7 mouse cellular contexts compared by ENCODE assay signal in genomic region chr10:93611419-93612007, GRCm38 (mm10). TPM values are rescaled to one million over a fixed set of nuclear protein-coding genes. Genes with fewer than 3 reads are reported as not detected.
DNase-seq lines count a peak whose midpoint lies in the region; ATAC-seq and TF ChIP-seq lines count a peak whose summit lies in the region.

No protein-coding gene starts in this region.

- TF ChIP-seq POLR2A in brain, embryonic 14.5 days (IDR thresholded peaks at IDR 0.05; ENCODE audit: borderline replicate concordance, extremely low read depth, insufficient read depth, insufficient read length, poor library complexity, severe bottlenecking) = no peak
- no peak for TF ChIP-seq POLR2A in embryonic fibroblast, embryonic 13.5 days (IDR thresholded peaks at IDR 0.05; ENCODE audit: low read depth, low read length)

- H3K9me3 ChIP-seq in lung, embryonic 15.5 days = no peaks in the 10 kb centered on the region

- H3K27me3 ChIP-seq in lung, embryonic 15.5 days = no peaks in the 10 kb centered on the region
- no peaks in the 10 kb centered on the region for H3K27me3 ChIP-seq in splenic B cell, adult 2 months (ENCODE audit: control insufficient read depth, insufficient read depth, low read length, poor library complexity, severe bottlenecking)

- peak; percentile 86 for TF ChIP-seq CTCF in brain, embryonic 14.5 days (IDR thresholded peaks at IDR 0.05; ENCODE audit: borderline replicate concordance, extremely low read depth, insufficient read depth, insufficient read length)
- TF ChIP-seq CTCF in embryonic fibroblast, embryonic 13.5 days (IDR thresholded peaks at IDR 0.05; ENCODE audit: borderline replicate concordance, insufficient read depth, low read length) = peak; percentile 65; the same call in 1 of the 2 replicates

- H3K4me2 ChIP-seq in lung, embryonic 15.5 days = 0 out of 2 replicates have a peak overlapping the region, but pooled peaks have one; percentile 29

- DNase-seq in right cerebral cortex, postnatal 10 days (ENCODE audit: low spot score in 2 of 2) = peak; percentile 52 to 65
- no peak for DNase-seq in right cerebral cortex, postnatal 4 days
- DNase-seq in brain, embryonic 14.5 days (ENCODE audit: low read depth) = peak; percentile 78
- peak; percentile 67 for DNase-seq in splenic B cell, adult 2 months (ENCODE audit: low read depth, low spot score)

- no peak overlapping the region for H3K27ac ChIP-seq in embryonic fibroblast, embryonic 13.5 days (ENCODE audit: insufficient read depth, low read length)
- no peak overlapping the region for H3K27ac ChIP-seq in lung, embryonic 15.5 days

- ATAC-seq in inflammation-experienced regulatory T-cells, adult 6 months = peak; percentile 73
- ATAC-seq in lung, embryonic 15.5 days (ENCODE audit: borderline replicate concordance, extremely low read depth, low FRiP score, low TSS enrichment) = no peak

- H3K36me3 ChIP-seq in lung, embryonic 15.5 days = no peaks in the 10 kb centered on the region
- H3K36me3 ChIP-seq in splenic B cell, adult 2 months (ENCODE audit: control insufficient read depth, insufficient read depth, low read length, poor library complexity, severe bottlenecking) = no peaks in the 10 kb centered on the region

- H3K4me3 ChIP-seq in embryonic fibroblast, embryonic 13.5 days (ENCODE audit: insufficient read depth, low read length) = no peak overlapping the region
- H3K4me3 ChIP-seq in lung, embryonic 15.5 days = no peak overlapping the region

- H3K9ac ChIP-seq in lung, embryonic 15.5 days = no peak overlapping the region

- WGBS in lung, embryonic 15.5 days = 40% methylated on average over 18 of the region's 18 CpGs

- H3K4me1 ChIP-seq in embryonic fibroblast, embryonic 13.5 days (ENCODE audit: control insufficient read depth, insufficient read depth, low read length) = no peaks in the 10 kb centered on the region; the same call in 1 of the 2 replicates
- no peaks in the 10 kb centered on the region for H3K4me1 ChIP-seq in lung, embryonic 15.5 days

RNA-seq across cellular contexts. Expression of gene Snrpf, which starts 22.0 kb away (rescaled TPM):
- 98.9 and 145 TPM in 2 replicates for polyA plus RNA-seq in brain, embryonic 14.5 days (2012; rRNA removed)
- polyA plus RNA-seq in embryonic fibroblast, embryonic 13.5 days (2011; ENCODE audit: insufficient read length, low read depth, missing spikeins) = 34.3 and 37.7 TPM in 2 replicates
- 10 to 100 TPM; 55.6 to 90.0 (median 74.2) TPM for polyA plus RNA-seq in inflammation-experienced regulatory T-cells, adult 6 months (2017; shearing (Covaris generic))
- 110 and 122 TPM in 2 replicates for polyA plus RNA-seq in lung, embryonic 15.5 days (2015; fragmentation: Nextera tagmentation; extraction: Ambion mirVana)

RNA-seq across cellular contexts. Expression of gene Ntn4, which starts 29.0 kb away (rescaled TPM):
- 5.9 and 8.3 TPM in 2 replicates for polyA plus RNA-seq in brain, embryonic 14.5 days (2012; rRNA removed)
- polyA plus RNA-seq in embryonic fibroblast, embryonic 13.5 days (2011; ENCODE audit: insufficient read length, low read depth, missing spikeins) = 18.6 and 39.8 TPM in 2 replicates
- 1 to 10 TPM in 1 of 3 experiments, under 1 TPM in 1, not detected in 1; 0.15 to 2.1 TPM for polyA plus RNA-seq in inflammation-experienced regulatory T-cells, adult 6 months (2017; shearing (Covaris generic))
- polyA plus RNA-seq in lung, embryonic 15.5 days (2015; fragmentation: Nextera tagmentation; extraction: Ambion mirVana) = 0.44 and 0.67 TPM in 2 replicates
